Mouse (Mus musculus): Measurements from ENCODE around the gene Efemp2.

GRCm38 (mm10) chr19:5495353-5496051 lies 21.7 kb downstream of the Efemp2 start:
- no peak for TF ChIP-seq CTCF (IDR thresholded peaks at IDR 0.05; ENCODE audit: low read depth, low read length)
- TF ChIP-seq GATA1 (IDR thresholded peaks at IDR 0.05; ENCODE audit: borderline replicate concordance, low read length), result no peak
